Mouse (Mus musculus): ENCODE measurements around the gene Grik3. TPM values are rescaled to one million over a fixed set of nuclear protein-coding genes. Genes with fewer than 3 reads are reported as not detected.
A peak's percentile ranks its signal among the peaks of the same experiment; 100 is the strongest.

Gene Grik3
- polyA plus RNA-seq, 1 experiment from 2014 or later, result 0.01 TPM

DNA sequence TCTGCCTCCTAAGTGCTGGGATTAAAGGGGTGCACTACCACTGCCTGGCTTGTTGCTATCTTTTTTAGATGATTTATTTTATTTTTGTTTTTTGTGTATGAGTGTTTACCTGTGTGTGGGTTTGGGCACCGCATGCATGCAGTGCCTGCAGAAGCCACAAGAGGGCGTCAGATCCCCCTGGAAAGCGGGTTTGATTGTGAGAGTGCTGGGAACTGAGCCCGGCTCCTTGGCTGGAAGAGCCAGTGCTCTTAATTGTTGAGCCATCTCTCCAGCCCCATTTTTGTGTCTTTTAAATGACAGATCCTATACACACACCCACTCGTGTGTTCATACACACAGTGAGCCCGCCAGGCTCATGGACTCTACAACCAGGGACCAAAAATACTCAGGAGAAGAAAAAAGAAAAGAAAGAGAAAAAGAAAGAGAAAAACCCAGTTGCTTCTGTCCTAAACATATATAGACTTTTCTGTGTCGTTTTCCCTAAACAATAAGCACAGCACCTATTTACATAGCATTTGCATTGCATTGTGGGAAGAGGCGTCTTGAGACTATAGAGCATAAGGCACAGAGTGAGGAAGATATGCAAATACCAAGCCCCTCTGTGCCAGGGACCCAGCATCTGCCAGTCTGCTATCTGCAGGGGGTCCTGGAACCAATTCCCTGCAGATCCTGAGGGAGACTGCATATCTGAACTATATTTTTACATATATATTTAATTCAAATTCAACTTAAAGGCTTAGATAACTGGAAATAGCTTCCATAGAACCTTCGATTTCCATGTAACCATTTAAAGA lies 134.6 kb downstream of the Grik3 start:
- Histone ChIP-seq H3K27me3 (ENCODE audit: insufficient read depth, low read length) (no peaks in the 10 kb centered on the region), H3K36me3 (replicated peaks; ENCODE audit: insufficient read depth, low read length) (no peaks in the 10 kb centered on the region), H3K9ac (replicated peaks) (no peak overlapping the region), H3K4me1 (ENCODE audit: insufficient read depth) (no peaks in the 10 kb centered on the region), H3K9me3 (ENCODE audit: low read length) (no peaks in the 10 kb centered on the region; the same call in 1 of the 2 replicates), H3K27ac (ENCODE audit: low read depth) (no peak overlapping the region), H3K4me2 (ENCODE audit: low read depth, low read length) (no peak overlapping the region), H3K4me3 (ENCODE audit: low read depth, low read length) (no peak overlapping the region)
- WGBS (ENCODE audit: insufficient replicate concordance), result 83% methylated on average over 9 of the region's 9 CpGs
- no peak for ATAC-seq
- TF ChIP-seq EP300 (IDR thresholded peaks at IDR 0.05; ENCODE audit: low read depth), result no peak
- TF ChIP-seq CTCF (IDR thresholded peaks at IDR 0.05; ENCODE audit: low read depth), result 0 out of 2 replicates have a peak, but pooled peaks have one; percentile 21
- DNase-seq, result no peak

DNA sequence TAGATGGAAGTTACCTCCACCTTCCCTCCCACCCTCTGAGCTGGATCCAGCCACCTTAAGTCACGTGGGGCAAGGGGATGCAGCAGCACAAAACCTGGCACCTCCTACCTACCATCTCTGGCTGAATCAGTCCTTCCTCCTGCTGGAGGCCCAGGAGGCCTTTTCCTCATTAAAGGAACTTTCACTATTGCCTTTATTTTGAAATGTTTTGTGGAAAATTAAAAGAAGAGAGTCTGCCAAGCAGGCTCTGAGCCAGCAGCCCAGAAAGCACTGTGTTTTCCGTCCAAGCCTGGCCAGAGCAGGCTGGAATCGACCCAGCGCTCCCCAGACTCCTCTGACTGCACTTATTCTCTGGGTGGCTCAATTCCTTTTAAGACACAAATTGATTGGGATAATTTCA lies 139.0 kb downstream of the Grik3 start:
- no peak overlapping the region for H3K9ac ChIP-seq (replicated peaks)
- TF ChIP-seq CTCF (IDR thresholded peaks at IDR 0.05; ENCODE audit: low read depth) (no peak), EP300 (IDR thresholded peaks at IDR 0.05; ENCODE audit: low read depth) (no peak)
- no peaks in the 10 kb centered on the region for H3K36me3 ChIP-seq (replicated peaks; ENCODE audit: insufficient read depth, low read length)
- WGBS (ENCODE audit: insufficient replicate concordance), result 66% methylated on average over 4 of the region's 4 CpGs
- no peaks in the 10 kb centered on the region for H3K27me3 ChIP-seq (ENCODE audit: insufficient read depth, low read length)
- H3K4me1 ChIP-seq (ENCODE audit: insufficient read depth), result no peaks in the 10 kb centered on the region
- H3K27ac ChIP-seq (ENCODE audit: low read depth), result no peak overlapping the region
- ATAC-seq (no peak), DNase-seq (no peak)
- no peak overlapping the region for H3K4me3 ChIP-seq (ENCODE audit: low read depth, low read length)
- H3K4me2 ChIP-seq (ENCODE audit: low read depth, low read length), result no peak overlapping the region
- H3K9me3 ChIP-seq (ENCODE audit: low read length), result no peaks in the 10 kb centered on the region; the same call in 1 of the 2 replicates

DNA sequence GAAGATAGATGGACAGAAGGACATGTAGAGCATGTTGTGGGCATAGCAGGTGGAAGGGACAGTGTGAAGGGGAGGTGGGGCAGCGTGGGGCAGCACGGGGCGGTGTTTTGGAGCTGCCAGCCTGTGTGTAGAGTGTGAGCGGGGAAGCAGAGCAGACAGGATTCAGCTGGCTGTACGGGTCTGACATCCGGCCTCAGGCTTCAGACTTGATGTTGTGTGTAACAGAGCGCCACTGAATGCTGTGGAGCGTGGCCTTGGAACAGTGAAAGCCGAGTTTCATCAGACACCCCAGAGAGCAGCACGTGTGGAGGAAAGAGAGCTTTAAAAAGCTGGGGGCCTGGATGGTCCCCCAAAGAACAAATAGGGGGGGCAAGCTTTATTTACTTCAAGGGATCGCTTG lies 144.5 kb downstream of the Grik3 start:
- no peaks in the 10 kb centered on the region for H3K4me1 ChIP-seq (ENCODE audit: insufficient read depth)
- H3K36me3 ChIP-seq (replicated peaks; ENCODE audit: insufficient read depth, low read length), result no peaks in the 10 kb centered on the region
- TF ChIP-seq EP300 (IDR thresholded peaks at IDR 0.05; ENCODE audit: low read depth) (no peak), CTCF (IDR thresholded peaks at IDR 0.05; ENCODE audit: low read depth) (no peak)
- no peak overlapping the region for H3K9ac ChIP-seq (replicated peaks)
- no peak overlapping the region for H3K4me2 ChIP-seq (ENCODE audit: low read depth, low read length)
- H3K9me3 ChIP-seq (ENCODE audit: low read length), result no peaks in the 10 kb centered on the region
- H3K27me3 ChIP-seq (ENCODE audit: insufficient read depth, low read length), result no peaks in the 10 kb centered on the region
- no peak for ATAC-seq
- H3K27ac ChIP-seq (ENCODE audit: low read depth), result no peak overlapping the region
- no peak for DNase-seq
- no peak overlapping the region for H3K4me3 ChIP-seq (ENCODE audit: low read depth, low read length)
- WGBS (ENCODE audit: insufficient replicate concordance), result 86% methylated on average over 11 of the region's 11 CpGs

DNA sequence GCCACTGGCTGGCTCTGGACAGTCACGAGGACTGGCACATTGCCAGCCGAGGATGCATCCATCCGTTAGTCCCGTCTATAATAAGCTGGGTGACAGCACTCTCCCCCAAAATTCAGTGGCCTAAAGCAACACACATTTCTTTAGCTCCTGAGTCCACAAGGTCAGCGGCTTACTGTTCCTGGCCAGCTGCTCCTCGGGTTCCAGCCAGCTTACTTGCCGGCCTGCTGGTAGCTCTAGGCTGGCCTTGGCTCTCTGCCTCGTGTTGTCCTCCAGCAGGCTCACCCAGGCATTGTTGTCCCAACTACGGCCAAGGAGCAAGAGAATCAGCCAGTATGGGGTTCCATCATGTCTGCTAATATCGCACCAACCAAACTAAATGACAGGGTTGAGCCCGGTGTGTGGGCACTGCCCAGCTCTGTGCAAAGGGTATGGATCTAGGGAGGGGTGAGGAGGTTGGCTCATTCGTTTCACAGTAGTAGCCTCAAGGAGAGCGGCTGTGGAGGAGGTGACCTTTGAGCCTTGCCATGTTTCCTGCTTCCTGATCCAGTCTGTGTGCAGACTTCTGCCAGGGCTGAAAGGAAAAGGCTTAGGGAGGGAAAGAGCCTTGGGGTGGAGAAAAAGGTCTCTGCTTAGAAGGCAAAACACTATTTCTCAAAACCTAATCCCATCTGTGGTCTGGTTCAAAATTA lies 146.3 kb downstream of the Grik3 start:
- no peak overlapping the region for H3K27ac ChIP-seq (ENCODE audit: low read depth)
- WGBS (ENCODE audit: insufficient replicate concordance), result 65% methylated on average over 13 of the region's 13 CpGs
- TF ChIP-seq CTCF (IDR thresholded peaks at IDR 0.05; ENCODE audit: low read depth) (no peak), EP300 (IDR thresholded peaks at IDR 0.05; ENCODE audit: low read depth) (no peak)
- H3K36me3 ChIP-seq (replicated peaks; ENCODE audit: insufficient read depth, low read length), result no peaks in the 10 kb centered on the region
- no peaks in the 10 kb centered on the region for H3K4me1 ChIP-seq (ENCODE audit: insufficient read depth)
- no peak overlapping the region for H3K4me2 ChIP-seq (ENCODE audit: low read depth, low read length)
- DNase-seq, result no peak
- no peaks in the 10 kb centered on the region for H3K27me3 ChIP-seq (ENCODE audit: insufficient read depth, low read length)
- H3K9ac ChIP-seq (replicated peaks), result no peak overlapping the region
- ATAC-seq, result no peak
- no peaks in the 10 kb centered on the region for H3K9me3 ChIP-seq (ENCODE audit: low read length)
- no peak overlapping the region for H3K4me3 ChIP-seq (ENCODE audit: low read depth, low read length)

DNA sequence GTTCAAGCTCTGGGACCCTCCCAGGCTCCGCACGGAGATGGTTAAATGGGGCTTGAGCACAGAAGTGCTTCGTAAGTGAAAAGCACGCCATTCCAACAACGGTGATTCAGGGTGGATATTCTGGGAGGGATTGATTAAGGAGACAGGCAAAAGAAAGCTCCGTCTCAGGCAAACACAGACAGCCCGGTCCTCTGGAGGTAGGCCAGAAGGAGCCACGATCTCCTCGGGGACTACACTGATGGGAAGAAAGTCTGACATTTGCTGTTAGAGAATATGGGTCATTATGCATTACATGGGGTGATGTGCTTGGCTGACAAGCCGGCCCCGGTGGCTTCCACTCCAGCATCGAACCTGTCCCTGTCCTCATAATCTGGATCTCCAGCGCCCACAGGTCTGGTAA lies 146.9 kb downstream of the Grik3 start:
- ATAC-seq, result no peak
- 81% methylated on average over 13 of the region's 13 CpGs for WGBS (ENCODE audit: insufficient replicate concordance)

DNA sequence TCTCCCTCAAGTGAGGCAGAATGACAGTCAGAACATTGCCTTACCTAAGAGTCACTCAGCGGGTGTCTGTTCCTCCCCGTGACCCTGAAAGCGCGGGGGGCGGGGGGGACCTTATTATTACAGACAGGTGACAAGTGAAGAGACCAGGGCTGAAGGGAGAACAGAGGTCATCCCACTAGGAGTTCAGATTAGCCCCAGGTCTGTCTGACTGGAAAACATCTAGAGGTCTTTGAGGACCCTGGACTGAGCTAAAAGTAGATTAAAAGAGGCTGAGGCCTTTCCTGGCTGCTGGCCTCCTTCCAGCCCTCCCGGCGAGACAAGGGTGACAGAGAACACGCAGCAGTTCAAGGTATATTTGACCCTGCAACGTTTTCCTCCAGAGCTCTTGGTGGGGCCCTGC lies 150.0 kb downstream of the Grik3 start:
- WGBS (ENCODE audit: insufficient replicate concordance), result 73% methylated on average over 9 of the region's 9 CpGs
- no peaks in the 10 kb centered on the region for H3K36me3 ChIP-seq (replicated peaks; ENCODE audit: insufficient read depth, low read length)
- no peaks in the 10 kb centered on the region for H3K27me3 ChIP-seq (ENCODE audit: insufficient read depth, low read length)
- no peak overlapping the region for H3K4me3 ChIP-seq (ENCODE audit: low read depth, low read length)
- H3K27ac ChIP-seq (ENCODE audit: low read depth), result no peak overlapping the region
- ATAC-seq, result no peak
- H3K4me1 ChIP-seq (ENCODE audit: insufficient read depth), result no peaks in the 10 kb centered on the region
- no peak overlapping the region for H3K4me2 ChIP-seq (ENCODE audit: low read depth, low read length)
- no peaks in the 10 kb centered on the region for H3K9me3 ChIP-seq (ENCODE audit: low read length)
- no peak for TF ChIP-seq EP300 (IDR thresholded peaks at IDR 0.05; ENCODE audit: low read depth)
- no peak for TF ChIP-seq CTCF (IDR thresholded peaks at IDR 0.05; ENCODE audit: low read depth)
- no peak for DNase-seq
- no peak overlapping the region for H3K9ac ChIP-seq (replicated peaks)

More for the DNA sequence above, 146.9 kb downstream of the Grik3 start:
- Histone ChIP-seq H3K27ac (ENCODE audit: low read depth) (no peak overlapping the region), H3K4me3 (ENCODE audit: low read depth, low read length) (no peak overlapping the region), H3K9me3 (ENCODE audit: low read length) (no peaks in the 10 kb centered on the region), H3K9ac (replicated peaks) (no peak overlapping the region), H3K4me2 (ENCODE audit: low read depth, low read length) (no peak overlapping the region), H3K4me1 (ENCODE audit: insufficient read depth) (no peaks in the 10 kb centered on the region), H3K27me3 (ENCODE audit: insufficient read depth, low read length) (no peaks in the 10 kb centered on the region), H3K36me3 (replicated peaks; ENCODE audit: insufficient read depth, low read length) (no peaks in the 10 kb centered on the region)
- no peak for DNase-seq
- no peak for TF ChIP-seq EP300 (IDR thresholded peaks at IDR 0.05; ENCODE audit: low read depth)
- no peak for TF ChIP-seq CTCF (IDR thresholded peaks at IDR 0.05; ENCODE audit: low read depth)
